Mouse (Mus musculus): Measurements from ENCODE around the gene Mettl26.

DNA sequence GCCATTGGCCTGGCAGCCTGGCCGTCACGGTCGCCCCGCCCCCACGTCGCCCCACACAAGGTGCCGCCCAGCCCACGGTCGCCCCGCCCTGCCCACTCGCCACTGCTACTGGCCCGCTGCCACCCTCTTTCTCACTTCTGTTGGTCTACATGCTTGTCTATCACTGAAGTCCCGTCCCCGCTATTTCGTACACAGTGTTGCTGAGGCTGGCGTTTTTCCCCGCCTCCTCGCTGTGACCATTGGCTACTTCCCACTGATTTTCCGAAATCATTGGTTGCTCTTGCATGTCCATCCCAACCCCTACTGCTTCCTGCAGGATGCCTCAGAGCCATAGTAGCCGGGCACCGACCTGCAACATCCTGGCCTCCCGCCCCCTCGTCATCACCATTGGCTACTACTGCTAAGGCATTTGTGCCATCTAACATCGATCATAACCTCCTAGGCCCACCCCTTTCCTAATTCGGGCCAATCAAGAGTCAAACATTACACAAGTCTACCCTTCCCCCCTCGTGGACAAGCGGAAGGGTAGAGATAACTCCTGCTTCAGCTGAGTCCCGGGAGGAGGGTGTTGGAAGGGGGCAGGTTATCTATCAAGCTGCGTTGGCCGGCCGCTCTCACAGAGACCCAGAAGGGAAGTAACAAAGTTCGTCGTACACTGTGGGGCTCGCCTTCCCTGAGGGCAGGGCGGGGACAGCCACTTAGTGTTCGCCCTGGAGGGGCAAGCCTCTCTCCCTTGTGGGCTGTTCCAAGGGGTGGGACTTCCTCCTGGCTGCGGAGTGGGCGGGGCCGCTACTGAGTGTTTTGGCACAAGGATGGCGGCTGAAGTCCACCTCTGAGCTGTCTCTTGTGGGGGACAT is 45.1 kb downstream of the Mettl26 start:
- TF ChIP-seq CTCF (IDR thresholded peaks at IDR 0.05; ENCODE audit: low read depth, low read length) (no peak), POLR2A (IDR thresholded peaks at IDR 0.05; ENCODE audit: borderline replicate concordance, low read depth, low read length) (no peak)
